Mouse (Mus musculus) macrophage (primary cell): ENCODE data around the gene Tas2r138. TPM values are rescaled to one million over a fixed set of nuclear protein-coding genes. Genes with fewer than 3 reads are reported as not detected.
"Not testable (repeated sequence)": the region's sequence is repeated elsewhere in the genome, so short reads cannot be mapped to it uniquely, and the experiment has no call there.

Experiments used
- H3K27ac ChIP-seq: fragments of 350-480 bp; formaldehyde crosslinking; 2 replicates; pipeline ENCODE4 v1.9.0; 2021
- H3K36me3 ChIP-seq: fragments of 350-480 bp; formaldehyde crosslinking; 2 replicates; pipeline ENCODE4 v1.9.0; 2021; ENCODE audit errors: inconsistent target
- H3K4me3 ChIP-seq: fragments of 350-480 bp; formaldehyde crosslinking; 2 replicates; pipeline ENCODE4 v1.9.0; 2021; ENCODE audit errors: inconsistent target
- H3K79me2 ChIP-seq: fragments of 350-480 bp; formaldehyde crosslinking; 2 replicates; pipeline ENCODE4 v1.9.0; 2021; ENCODE audit errors: inconsistent target
- WGBS: methylation state at CpG from one replicate; pipeline ENCODE4 v1.1.7; 2026; ENCODE audit warnings: inconsistent platforms; ENCODE audit not compliant: missing documents; 5-methylcytosine and 5-hydroxymethylcytosine counted together
- polyA plus RNA-seq: library from polyadenylated mRNA; stranded (reverse); fragments of 250-400 nt; gene quantifications from 3 replicates; pipeline ENCODE4 v1.2.4, GENCODE M21; 2018; ENCODE audit warnings: inconsistent platforms
- total RNA-seq, 78 experiments: library from RNA; depleted of rRNA; stranded (reverse); fragments of 250-400 nt; gene quantifications; 1 replicate in 9 of 78; 2 replicates in 24 of 78; 3 replicates in 43 of 78; 4 replicates in 2 of 78; pipeline ENCODE4 v1.2.4; 2018; ENCODE audit warnings: inconsistent platforms in 56 of 78

Gene Tas2r138
- total RNA-seq (2018; cell fraction: chromatin; rRNA removed), result not detected
- total RNA-seq (2018; cell fraction: cytosol; rRNA removed), result not detected
- total RNA-seq (2018; cell fraction: nucleus; rRNA removed), result not detected
- not detected in 3 replicates for polyA plus RNA-seq

DNA sequence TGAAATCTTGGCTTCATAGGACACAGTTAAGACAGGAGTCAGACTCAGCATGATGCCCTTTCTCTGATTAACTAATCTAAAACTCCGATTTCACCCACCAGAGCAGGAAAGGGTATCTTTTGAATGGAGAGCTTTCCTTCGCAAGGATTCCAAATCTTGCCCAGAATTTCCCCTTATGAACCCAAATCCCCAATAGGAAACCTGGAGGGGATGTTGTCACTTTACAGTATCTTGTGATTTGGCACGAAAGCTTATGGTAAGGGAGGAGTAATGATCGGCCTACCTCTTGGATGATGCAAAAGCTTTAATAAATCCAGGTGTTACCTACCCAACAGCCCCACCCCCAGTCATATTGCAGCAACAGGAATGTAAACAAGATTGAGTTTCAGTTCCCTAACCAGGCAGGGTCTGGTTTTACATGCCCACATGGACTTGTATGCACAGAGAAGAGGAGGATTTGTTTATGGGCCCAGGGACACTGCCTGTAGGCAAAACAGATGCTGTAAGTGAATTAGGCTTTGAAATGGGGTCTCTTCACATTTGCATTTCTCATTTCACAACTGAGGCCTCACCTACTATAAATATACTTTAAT is at the start of gene Tas2r138:
Gene Tas2r138, minus strand, starts transcription at position 51 of the 593 bp plus-strand sequence.
- 77% methylated on average over 4 of the region's 4 CpGs for WGBS
- no peaks in the 10 kb centered on the region for H3K79me2 ChIP-seq

DNA sequence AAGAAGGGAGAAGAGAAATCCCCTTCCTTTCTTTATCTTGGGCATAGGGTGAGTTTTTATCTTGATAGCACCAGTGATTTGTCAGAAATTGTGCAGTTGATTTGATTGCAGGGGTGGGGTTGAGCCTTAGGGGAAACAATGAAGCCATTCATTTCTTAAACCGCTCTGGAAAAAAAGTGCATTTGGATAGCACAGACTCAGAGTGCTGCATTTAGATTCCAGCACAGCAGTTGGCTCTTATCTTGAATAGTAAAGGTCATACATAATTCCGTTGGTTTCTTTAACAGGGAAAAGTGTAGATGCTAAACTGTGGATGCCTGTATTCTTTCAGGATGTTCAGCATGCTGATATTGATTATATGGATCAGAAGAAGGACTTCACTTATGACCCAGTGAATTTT is 47.8 kb upstream of the Tas2r138 start:
- 60% methylated on average over 2 of the region's 2 CpGs for WGBS
- Histone ChIP-seq H3K27ac (no peak overlapping the region), H3K4me3 (no peak overlapping the region)

More for the DNA sequence above, at the start of gene Tas2r138:
- no peak within 1 kb of the TSS for H3K27ac ChIP-seq
- H3K36me3 ChIP-seq, result no peaks in the 10 kb centered on the region
- no peak within 1 kb of the TSS for H3K4me3 ChIP-seq

DNA sequence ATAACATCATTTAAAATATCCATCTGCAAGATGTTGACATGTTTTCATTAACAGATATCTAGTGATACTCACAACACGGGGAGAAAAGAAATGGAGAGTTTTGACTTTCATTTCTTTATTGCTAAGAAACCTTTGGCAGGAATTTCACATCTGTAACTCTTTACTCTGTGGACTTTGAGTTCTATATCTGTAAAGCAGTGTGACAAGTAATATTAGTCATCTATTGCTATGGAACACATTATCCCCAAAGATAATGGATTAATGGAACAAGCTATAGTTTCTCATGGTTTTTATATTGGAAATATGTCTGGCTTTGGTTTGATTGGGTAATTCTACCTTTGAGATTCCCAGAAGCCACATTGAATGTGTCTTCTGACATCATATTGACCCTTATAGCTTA is 37.8 kb upstream of the Tas2r138 start:
- no peaks in the 10 kb centered on the region for H3K79me2 ChIP-seq
- no peak overlapping the region for H3K27ac ChIP-seq
- 100% methylated on average over 1 of the region's 1 CpGs for WGBS
- no peak overlapping the region for H3K4me3 ChIP-seq
- H3K36me3 ChIP-seq, result no peaks in the 10 kb centered on the region

More for the DNA sequence above, 47.8 kb upstream of the Tas2r138 start:
- H3K36me3 ChIP-seq, result no peaks in the 10 kb centered on the region
- H3K79me2 ChIP-seq, result no peaks in the 10 kb centered on the region

DNA sequence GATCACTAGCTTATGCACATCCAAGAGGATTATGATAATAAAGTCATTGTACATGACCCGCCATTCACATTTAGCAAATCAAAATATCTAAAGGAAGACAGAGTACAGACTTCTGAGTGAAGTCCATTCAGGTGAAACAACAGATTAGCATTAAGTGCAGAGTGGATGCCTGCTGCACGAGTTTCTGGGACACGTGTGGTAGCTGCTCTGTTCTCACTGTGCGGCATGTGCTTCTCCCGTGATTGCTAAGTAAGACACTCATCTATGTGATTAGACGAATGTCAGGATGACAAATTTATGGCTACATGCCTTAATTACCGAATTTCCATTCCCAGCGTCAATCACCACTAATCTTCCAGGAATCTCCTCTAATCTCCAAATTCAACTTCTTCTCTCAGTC is 32.6 kb upstream of the Tas2r138 start:
- Histone ChIP-seq H3K79me2 (no peaks in the 10 kb centered on the region), H3K36me3 (no peaks in the 10 kb centered on the region), H3K4me3 (no peak overlapping the region), H3K27ac (no peak overlapping the region)
- WGBS, result 89% methylated on average over 8 of the region's 8 CpGs

DNA sequence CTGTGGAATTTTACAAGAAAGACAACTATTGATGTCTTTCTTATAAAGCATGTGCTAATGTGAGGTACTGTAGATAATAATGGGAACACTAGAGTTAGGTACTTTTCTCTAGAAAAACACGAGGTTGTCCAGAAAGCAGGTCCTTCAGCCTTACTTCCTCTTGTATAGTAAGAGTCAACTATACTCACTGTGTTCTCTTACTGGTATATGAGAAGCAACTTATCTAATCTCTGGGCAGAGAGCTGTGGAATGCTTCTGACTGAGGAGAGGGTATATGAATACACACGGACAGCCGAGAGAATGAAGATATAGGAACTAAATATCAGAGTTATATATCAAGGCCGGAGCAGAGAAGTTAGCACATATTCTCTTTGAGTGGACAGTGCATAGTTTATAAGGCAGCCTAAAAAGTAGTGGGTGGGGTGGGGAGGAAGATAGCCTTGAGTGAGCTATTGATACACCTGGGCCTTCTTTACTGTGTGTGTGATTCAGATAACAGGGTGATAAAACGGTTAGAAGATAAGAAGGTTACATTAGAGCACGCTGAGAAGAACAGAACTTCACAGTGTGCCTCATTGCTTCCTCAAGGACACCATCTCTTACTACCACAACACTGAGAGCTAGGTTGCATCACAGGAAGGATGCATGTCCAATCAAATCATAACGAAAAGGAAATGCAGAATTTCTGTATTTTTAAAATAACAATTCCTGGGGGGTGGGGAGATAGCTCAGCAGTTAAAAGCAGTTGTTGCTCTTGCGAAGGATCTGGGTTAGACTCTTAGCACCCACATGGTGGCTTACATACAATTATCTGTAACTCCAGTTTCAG is 27.8 kb upstream of the Tas2r138 start:
- 51% methylated on average over 8 of the region's 8 CpGs for WGBS
- H3K79me2 ChIP-seq, result no peaks in the 10 kb centered on the region
- H3K4me3 ChIP-seq, result no peak overlapping the region
- no peaks in the 10 kb centered on the region for H3K36me3 ChIP-seq
- no peak overlapping the region for H3K27ac ChIP-seq

DNA sequence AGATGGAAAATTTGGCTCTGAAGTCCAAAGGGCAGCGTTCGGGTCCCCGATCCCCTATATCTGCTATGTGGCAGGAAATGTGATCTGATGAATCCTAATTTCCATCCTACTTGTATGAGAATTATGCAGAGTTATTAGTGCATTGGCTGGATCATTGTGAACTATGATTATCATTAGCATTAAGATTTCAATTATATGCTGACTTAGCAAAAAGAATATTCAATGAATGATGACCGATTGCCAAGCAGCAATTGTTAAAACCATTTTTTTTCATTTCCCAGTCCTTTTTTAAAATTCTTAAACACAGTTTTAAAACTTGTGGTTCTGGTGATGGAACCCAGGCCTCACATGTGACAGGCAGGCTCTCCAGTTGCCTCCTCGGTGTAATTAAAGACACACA is 24.6 kb upstream of the Tas2r138 start:
- Histone ChIP-seq H3K79me2 (no peaks in the 10 kb centered on the region), H3K4me3 (no peak overlapping the region), H3K36me3 (no peaks in the 10 kb centered on the region), H3K27ac (no peak overlapping the region)
- WGBS, result 94% methylated on average over 4 of the region's 5 CpGs

DNA sequence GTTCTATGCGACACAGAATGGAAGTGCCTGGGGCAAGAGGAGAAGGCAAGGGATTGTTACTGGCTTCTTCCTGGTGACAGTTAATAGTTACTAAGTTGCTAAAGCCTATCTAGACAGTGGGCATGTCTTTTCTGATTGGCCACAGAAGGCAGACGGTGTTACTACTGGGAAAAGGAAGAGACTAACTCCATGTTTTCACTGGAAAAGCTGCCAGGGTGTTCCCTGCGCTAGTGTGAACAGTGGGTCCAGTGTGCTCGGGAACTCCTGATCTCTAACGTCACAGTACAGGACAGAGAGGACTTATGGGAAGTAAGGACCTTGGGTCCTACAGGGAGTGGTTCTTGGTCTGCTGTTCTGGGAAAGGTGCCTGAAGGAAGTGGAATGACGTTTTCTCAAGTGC is 22.4 kb upstream of the Tas2r138 start:
- no peak overlapping the region for H3K4me3 ChIP-seq
- H3K79me2 ChIP-seq, result no peaks in the 10 kb centered on the region
- H3K27ac ChIP-seq, result no peak overlapping the region
- 87% methylated on average over 6 of the region's 6 CpGs for WGBS
- H3K36me3 ChIP-seq, result no peaks in the 10 kb centered on the region

DNA sequence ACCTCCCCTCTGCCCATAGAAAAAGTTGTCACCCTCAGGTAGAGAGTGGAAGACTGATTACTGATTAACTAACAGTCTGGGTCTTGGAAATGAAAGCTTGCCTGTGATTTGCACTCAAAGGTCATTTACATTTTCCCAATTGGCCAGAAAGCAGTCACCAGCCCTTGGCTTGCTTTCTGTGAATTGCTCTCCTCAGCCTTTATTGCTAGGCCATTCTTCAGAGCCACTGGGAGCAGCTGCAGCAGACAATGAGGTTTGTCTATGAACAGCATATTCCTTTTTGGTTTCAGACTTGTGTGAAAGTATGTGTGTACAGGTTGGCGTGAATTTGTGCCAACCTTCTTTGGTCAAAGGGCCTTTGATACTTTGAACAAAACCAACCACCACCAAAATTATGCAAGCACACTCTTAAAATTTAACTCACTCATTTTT is 21.5 kb upstream of the Tas2r138 start:
- Histone ChIP-seq H3K4me3 (no peak overlapping the region), H3K79me2 (no peaks in the 10 kb centered on the region), H3K27ac (no peak overlapping the region), H3K36me3 (no peaks in the 10 kb centered on the region)
- 87% methylated on average over 1 of the region's 1 CpGs for WGBS

DNA sequence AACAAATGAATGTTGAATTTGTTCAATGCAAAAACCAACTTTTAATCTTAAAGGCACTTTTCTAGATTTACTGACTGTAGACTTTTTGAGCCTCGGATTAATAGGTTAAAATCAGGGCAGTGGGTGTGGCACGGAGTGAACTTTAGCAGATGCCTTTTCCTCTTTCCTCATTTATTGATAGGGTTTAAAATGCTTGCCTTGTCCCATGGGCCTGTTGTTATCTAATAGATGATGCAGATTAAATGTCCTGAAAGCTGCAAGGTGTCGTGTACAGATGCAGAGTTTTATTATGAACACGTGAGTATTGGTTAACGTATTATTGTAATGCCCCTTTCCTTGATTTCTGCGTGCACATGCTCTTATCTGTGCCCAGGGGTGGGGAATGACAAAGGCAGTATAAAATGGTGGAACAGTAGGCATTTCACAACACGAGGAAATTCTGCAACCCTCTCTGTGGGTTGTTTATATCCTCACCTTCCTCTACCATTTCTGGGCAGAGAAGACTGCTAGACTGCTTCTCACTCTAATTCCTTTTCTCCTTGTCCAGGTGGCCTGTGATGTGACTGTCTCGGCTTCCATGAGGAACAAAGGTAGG is 15.4 kb upstream of the Tas2r138 start, which contains the start of gene Mgam:
Gene Mgam, plus strand, starts transcription at position 426 of the 595 bp plus-strand sequence.
- Histone ChIP-seq H3K4me3 (no peak within 1 kb of the TSS), H3K79me2 (no peaks in the 10 kb centered on the region), H3K27ac (no peak within 1 kb of the TSS), H3K36me3 (no peaks in the 10 kb centered on the region)
- WGBS, result 70% methylated on average over 8 of the region's 8 CpGs

DNA sequence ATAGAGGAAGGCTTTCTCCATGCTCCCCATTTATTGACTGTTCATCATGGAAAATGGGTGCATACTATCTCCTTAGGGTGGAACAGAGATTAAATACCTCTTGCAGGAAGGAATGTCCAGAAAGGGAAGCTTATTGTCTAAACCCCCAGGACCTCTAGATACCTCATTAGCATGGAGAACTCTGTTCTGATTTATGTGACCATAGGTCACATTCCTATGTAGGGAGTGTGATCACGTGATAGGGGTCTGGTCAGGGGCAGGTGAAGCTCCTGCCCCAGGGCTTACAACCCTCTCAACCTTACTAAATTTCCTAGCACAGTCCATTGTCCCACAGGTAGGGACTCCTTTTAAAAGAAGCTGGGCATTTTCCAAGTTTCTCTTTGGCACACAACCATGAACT is 13.0 kb upstream of the Tas2r138 start:
- 100% methylated on average over 1 of the region's 1 CpGs for WGBS
- no peaks in the 10 kb centered on the region for H3K79me2 ChIP-seq
- no peak overlapping the region for H3K4me3 ChIP-seq
- H3K36me3 ChIP-seq, result no peaks in the 10 kb centered on the region
- no peak overlapping the region for H3K27ac ChIP-seq

DNA sequence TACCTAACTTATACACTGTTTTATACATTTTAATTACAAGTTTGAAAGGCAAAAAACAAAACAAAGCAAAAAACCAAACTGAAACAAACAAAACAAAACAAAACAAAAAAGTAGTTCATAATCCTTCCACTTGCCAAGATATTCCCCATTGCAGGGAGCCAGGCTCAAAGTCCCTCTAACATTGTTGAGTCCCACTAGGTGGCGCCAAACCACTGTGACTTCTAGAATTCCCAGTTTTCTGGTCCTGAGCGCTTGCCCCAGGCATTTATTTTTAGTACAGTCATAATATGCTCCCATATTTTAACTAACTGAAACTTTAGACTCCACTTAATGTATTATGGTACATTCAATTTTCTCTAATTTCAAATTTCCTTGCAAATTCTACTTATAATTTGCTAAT is 4.9 kb upstream of the Tas2r138 start:
- Histone ChIP-seq H3K4me3 (no peak overlapping the region), H3K79me2 (no peaks in the 10 kb centered on the region), H3K36me3 (no peaks in the 10 kb centered on the region), H3K27ac (no peak overlapping the region)
- WGBS, result 0% methylated on average over 2 of the region's 2 CpGs

DNA sequence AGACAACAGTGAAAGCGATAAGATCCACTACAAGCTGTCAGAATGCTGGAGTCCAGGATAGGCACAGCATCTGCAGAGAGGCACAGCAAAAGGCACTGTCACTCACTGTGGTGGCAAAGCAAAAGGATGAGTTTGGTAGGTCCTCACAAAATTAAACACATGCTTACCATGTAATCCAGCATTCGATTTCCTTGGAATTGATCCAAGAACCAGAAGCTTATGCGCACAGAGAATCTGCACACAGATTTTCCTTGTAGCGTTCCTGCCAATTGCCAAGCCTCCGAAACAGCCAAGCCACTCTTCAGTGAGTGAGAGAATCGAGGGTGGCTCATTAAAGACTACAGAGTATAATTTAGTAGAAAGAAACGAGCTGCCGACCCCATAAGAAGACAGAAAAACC is 2.9 kb downstream of the Tas2r138 start:
- 87% methylated on average over 8 of the region's 8 CpGs for WGBS
- no peak overlapping the region for H3K4me3 ChIP-seq

DNA sequence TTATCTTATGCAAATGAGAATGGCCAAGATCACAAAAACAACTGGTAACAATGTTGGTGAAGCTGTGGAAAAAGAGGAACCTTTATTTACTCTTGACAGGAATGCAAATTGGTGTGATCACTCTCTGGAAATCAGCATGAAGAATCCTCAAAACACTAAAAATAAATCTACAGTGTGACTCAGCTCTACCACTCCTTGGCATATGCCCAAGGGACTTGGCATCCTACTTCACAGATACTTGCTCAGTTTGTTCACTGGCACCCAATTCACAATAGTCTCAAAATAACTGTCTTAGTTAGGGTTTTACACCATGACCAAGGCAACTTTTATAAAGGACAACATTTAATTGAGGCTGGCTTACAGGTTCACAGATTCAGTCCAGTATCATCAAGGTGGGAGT is 5.7 kb downstream of the Tas2r138 start:
- Histone ChIP-seq H3K27ac (no peak overlapping the region), H3K36me3 (no peaks in the 10 kb centered on the region), H3K79me2 (no peaks in the 10 kb centered on the region), H3K4me3 (no peak overlapping the region)

More for the DNA sequence above, 2.9 kb downstream of the Tas2r138 start:
- Histone ChIP-seq H3K79me2 (no peaks in the 10 kb centered on the region), H3K36me3 (no peaks in the 10 kb centered on the region), H3K27ac (no peak overlapping the region)

DNA sequence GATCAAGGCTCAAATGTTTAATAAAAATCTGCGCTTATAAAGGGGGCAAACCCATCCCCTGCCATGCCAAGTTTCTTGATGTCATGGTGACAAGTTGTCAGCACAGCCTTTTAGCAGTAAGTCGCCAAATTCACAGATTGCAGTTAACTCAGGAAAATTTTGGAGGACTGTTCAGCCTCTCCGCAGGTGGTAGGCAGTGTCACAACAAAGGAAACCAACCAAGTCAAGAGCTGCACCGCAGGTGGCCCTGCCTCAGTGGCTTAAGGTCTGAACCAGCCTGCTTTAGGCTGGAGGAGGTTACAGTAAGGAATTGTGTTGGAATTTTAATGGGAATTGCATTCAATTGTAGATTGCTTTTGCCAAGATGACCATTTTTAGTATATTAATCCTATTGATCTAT is 14.6 kb downstream of the Tas2r138 start:
- 82% methylated on average over 4 of the region's 4 CpGs for WGBS
- H3K27ac ChIP-seq, H3K36me3 ChIP-seq, H3K79me2 ChIP-seq, H3K4me3 ChIP-seq: not testable (repeated sequence)
